Mouse (Mus musculus) heart, postnatal 0 days (tissue): ENCODE data around the gene Coq6.

Experiments
- CTCF ChIP-seq: IDR thresholded peaks from 2 replicates; pipeline ENCODE4 v1.5.1; 2016; ENCODE audit warnings: antibody characterized with exemption, control low read depth, low read depth
- EP300 ChIP-seq: IDR thresholded peaks from 2 replicates; pipeline ENCODE4 v1.6.1; 2016; ENCODE audit warnings: antibody characterized with exemption, low read depth

- TF ChIP-seq CTCF = no peak
- no peak for TF ChIP-seq EP300
These were observed 24.0 kb downstream of the Coq6 start for GRCm38 (mm10) chr12:84385408-84385807.
